Mouse (Mus musculus) lung, postnatal 36 days (tissue): Measurements from ENCODE around the gene Zcchc14.
A peak's percentile ranks its signal among the peaks of the same experiment; 100 is the strongest.
"Not testable (repeated sequence)": the region's sequence is repeated elsewhere in the genome, so short reads cannot be mapped to it uniquely, and the experiment has no call there.

ENCODE experiments used
- DNase-seq: peaks from one replicate; pipeline ENCODE4 v3.0.0; 2022; ENCODE audit warnings: mixed read lengths

Zcchc14 gene

GRCm38 (mm10) chr8:121652774-121653323 is at the start of gene Zcchc14:
TSS of gene Zcchc14 (minus strand) at chr8:121652901.
- peak; percentile 98 for DNase-seq

DNA sequence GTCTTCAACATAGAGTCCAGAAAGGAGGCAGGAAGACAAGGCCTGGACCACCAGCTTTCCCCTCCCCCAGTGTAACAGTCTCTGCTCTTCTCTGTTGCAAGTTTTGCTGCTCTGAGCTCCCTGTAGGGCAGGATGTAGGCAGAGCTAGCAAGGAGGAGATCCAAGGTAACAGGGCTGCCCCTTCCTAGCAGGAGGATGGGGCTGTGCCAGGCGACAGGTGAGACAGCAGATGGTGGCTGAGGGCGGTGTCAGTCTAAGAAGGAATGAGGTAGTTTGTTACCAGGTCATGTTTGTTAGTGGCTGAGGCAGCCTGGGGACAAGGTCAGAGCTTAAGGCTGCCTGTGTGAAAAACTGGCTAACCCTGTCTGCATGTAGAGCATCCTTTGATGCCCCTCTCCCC is 47.2 kb upstream of the Zcchc14 start:
- DNase-seq = no peak

DNA sequence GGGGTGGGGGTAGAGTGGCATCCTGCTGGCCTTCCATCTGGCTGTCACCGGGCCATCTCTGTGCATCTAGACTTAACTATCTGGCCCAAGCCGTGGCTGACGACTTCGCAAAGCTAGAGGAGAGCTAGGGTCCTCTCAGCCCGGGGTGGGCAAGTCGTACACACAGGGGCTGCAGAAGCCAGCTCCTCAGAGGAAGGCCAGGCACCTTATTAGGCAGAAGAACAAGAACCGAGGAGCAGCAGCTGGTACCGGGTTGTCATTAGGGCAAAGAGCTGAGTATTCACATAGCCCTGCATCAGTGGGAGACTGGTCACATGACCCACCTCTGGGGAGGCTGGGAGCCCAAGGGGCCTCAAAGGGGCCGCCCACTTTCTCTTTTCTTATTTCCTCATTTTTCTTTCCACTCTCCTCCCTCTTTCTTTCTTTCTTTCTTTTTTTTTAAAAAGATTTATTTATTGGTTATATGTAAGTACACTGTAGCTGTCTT is 46.0 kb upstream of the Zcchc14 start:
- DNase-seq = no peak

DNA sequence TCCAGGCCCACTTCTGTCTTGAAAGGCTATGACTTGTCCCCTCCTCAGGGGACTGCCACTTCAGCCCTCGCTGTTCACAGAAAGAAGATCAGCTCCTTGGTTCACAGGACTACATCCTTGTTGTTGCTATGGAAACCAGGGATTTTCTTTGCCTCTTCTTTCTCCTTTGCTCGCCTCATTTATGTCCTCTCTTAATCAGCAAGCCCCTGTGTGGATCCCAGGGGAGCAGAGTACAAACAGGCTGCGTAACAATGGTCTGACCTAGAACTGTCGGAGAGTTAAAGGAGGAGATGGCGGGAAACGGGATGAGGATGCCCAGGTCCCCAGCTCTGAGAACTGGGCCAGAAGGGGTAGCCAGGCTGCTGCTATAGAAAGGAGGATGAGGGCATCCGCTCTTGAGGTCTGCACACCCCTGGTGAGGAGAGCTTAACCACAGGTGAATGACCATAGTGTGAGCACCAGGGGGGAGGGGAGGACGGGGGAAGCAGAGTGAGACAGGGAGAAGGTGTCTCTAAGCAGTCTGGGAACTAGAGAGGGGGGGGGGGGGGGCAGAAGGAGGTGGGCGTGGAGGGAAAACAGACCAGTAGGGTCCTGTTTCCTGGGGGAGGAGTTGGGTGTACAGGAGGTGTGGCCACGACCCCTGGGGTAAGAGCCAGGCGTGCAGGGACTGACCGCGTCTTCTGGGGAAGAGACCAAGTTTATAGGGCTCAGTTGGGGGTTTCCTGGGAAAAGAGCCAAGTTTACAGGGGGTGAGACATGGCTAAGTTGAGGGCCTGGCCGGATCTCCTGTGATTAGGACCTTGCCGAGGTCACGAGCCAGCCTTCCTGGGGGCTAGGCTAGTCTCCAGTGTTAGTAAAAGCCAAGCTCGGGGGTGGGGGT is 45.3 kb upstream of the Zcchc14 start:
- no peak for DNase-seq

GRCm38 (mm10) chr8:121695585-121696184 is 43.0 kb upstream of the Zcchc14 start:
- DNase-seq = peak; percentile 87

DNA sequence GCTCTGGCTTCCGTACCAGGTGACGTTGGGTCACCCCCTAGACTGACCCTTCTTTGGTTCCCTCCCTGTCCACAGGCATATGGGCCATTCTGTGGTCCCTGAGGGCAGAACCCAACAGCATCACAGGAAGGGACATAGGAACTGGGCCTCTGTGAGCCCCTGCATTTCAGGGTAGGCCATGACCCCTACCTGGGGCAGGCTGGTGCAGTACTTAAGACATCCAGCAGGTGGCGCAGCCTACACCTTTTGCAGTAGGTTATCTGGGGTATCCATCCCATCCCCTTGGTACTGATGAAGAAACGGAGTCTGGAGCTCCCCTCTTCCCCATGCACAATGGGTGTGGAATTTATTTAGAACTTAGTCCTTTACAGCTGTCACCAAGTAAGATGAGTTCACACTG is 41.8 kb upstream of the Zcchc14 start:
- peak; percentile 62 for DNase-seq

- no peak for DNase-seq
Observed at GRCm38 (mm10) chr8:121688496-121688895, 35.8 kb upstream of the Zcchc14 start.

DNA sequence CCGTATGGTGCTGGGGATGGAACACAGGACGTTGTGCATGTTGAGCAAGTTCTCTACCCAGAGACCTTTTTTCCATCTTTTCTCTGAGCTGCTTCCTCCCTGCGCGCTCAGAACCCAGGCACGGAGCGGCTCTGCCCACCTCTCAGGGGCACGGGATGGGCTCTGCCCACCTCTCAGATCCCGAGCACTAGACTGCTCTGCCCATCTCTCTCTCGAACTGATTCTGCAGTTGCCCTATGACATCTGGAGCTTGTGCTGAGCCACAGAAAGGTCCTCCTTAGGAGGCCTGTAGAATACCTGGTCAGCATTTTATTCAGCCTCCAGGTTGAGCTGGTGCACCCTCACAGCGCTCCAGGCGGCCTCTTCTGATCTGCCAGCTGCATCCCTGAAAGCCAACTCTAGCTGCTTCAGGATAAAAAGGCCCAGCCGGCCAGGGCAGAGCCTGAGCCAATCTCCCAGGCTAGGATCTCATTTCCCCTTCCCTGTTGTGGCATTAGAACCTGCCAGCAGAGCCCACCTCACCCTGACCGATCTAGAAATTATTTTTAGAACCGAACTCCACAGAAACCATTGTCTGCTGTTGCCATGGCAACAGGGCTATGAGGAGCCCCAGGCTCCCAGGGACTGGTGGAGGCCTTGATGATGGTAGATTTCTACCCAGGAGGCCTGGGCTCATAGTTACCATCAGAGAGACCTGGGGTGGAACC is 34.9 kb upstream of the Zcchc14 start:
- no peak for DNase-seq

DNA sequence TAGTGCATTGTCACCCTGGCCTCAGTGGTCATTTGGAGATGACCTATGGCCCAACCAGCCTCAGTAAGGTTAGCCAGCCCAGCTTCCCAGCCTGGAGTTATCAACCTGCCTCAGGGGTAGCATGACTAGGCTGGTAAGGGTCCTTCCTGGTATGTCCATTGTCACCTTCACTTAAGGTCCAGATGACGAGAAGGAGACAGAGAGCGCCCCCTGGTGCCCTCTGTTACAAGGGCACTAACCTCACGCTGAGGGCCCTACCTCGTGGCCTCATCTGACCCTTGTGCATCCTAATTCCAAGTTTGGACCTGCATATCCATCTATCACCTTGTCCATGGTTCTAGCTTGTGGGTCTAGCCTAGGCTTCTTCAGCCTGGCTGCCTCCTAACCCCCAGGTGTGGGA is 32.7 kb upstream of the Zcchc14 start:
- peak; percentile 88 for DNase-seq

- DNase-seq = no peak
Observed at GRCm38 (mm10) chr8:121683083-121683832, 30.6 kb upstream of the Zcchc14 start.

- no peak for DNase-seq
Observed at GRCm38 (mm10) chr8:121681457-121681856, 28.8 kb upstream of the Zcchc14 start.

DNA sequence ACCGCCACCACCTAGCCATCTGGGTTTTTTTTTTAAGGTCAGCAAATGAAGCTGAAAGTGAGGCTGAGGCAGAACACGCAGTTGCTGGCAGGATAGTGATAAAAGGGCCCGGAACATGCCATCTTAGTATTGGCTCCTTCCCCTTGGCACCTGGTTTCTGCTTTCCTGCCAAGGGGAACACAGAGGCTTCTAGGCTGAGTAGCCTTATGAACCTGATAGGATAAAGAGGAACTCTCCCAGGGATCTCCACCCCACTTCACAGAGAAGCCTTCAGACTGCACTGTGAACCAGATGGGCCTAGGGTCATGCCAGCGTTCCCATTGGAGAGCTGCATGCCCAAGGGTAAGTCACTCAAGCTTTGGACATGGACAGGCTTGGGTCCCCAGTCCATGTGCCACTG is 28.2 kb upstream of the Zcchc14 start:
- no peak for DNase-seq

DNA sequence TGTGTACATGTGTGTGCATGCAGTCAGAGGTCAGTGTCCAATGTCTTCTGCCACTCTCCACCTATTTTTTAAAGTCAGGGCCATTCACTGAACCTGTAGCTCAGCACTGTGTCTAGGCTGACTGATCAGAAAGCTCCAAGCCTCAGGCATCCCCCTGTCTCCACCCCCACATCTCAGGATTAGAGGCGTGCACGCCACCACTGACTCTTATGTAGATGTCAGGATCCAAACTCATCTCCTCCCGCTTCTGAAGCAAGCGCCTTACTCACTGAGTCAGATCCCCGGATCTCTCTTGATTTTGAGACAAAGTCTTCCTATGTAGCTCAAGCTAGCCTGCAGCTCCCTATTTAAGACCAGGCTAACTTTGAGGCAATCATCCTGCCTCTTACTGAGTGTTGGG is 26.0 kb upstream of the Zcchc14 start:
- DNase-seq = no peak

DNA sequence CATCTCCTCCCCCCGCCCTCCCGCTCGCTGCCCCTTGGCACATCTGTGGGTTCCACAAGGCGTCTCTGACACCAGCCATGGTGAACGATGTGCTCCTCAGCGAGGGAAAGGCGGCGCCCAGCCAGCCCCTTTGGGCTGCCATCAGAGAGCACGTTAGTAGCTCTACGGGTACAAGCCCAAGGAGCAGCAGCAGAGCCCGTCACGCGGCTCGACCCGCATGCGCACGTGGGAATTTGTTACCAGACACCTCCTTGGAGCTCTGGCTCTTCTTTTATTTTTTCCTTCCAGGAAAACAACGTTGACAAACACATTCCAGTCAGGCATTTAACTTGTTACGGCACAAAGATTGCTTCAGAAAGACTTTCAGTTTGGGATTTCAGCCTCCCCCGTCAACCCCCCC is 23.0 kb upstream of the Zcchc14 start:
- peak; percentile 88 for DNase-seq

GRCm38 (mm10) chr8:121675161-121675560 is 22.5 kb upstream of the Zcchc14 start:
- no peak for DNase-seq

DNA sequence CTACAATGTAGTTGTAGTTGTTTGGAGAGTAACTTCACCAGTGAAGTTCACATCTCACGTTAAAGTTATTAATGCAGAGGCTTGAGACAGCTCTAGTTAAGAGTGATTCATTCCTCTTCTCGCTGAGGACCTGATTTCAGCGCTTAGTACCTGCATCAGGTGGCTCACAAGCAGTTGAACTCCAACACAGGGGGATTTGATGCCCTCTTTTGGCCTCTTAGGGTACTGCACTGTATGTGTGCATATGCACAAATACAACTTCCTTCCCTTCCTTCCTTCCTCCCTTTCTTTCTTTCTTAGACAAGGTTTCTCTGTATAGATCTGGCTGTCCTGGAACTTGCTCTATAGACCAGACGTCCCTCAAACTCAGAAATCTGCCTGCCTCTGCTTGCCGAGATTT is 21.8 kb upstream of the Zcchc14 start:
- DNase-seq = peak; percentile 75

DNA sequence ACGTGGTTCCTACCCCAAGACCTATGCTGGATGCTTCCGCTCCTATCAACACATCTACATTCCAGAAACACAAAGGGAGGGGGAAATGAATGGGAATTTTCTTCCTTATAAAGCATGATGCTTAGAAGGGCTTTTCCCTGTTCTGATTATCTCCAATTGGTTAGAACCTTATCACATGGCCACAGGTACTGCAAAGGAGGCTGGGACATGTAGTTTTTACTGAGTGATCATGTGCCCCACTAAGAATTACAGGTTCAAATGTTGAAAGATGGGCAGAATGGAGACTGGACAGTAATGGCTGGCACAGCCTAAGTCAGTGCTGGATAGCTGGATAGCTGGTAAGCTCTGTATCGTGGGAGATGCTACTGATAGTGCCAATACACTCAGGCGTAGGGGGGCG is 21.2 kb upstream of the Zcchc14 start:
- DNase-seq = peak; percentile 73

- DNase-seq = peak; percentile 76
Observed at GRCm38 (mm10) chr8:121673153-121673552, 20.5 kb upstream of the Zcchc14 start.

DNA sequence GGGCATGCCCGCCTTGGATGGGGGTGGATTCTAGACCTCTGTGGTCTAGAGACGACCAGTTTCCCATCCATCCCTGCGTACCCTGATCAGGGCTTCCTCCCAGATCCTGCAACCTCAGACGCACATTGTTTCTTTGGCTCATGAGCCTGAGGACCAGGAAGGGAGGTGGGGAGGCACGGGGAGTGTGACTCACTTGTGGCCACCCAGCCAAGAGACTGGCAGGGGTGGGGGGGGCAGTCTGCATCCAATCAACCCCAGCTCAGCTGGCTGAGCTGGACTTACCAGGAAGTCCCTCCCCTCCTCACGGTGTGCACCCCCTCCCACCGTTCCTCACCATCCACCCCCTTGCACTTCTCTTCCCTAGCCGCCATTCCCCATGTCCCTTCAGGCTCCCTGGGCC is 16.5 kb upstream of the Zcchc14 start:
- peak; percentile 65 for DNase-seq

GRCm38 (mm10) chr8:121668553-121668952 is 15.9 kb upstream of the Zcchc14 start:
- DNase-seq = peak; percentile 84

- not testable (repeated sequence) for DNase-seq
Observed at GRCm38 (mm10) chr8:121667936-121668500, 15.3 kb upstream of the Zcchc14 start.

GRCm38 (mm10) chr8:121665329-121665728 is 12.6 kb upstream of the Zcchc14 start:
- peak; percentile 91 for DNase-seq
